Mouse (Mus musculus): ENCODE measurements around the gene Pacrg.

Gene Pacrg

GRCm38 (mm10) chr17:10740083-10740482 lies 100.0 kb downstream of the Pacrg start:
- DNase-seq (ENCODE audit: low spot score in 2 of 2), result no peak

GRCm38 (mm10) chr17:10737966-10738365 lies 102.1 kb downstream of the Pacrg start:
- DNase-seq (ENCODE audit: low spot score in 2 of 2), result no peak

GRCm38 (mm10) chr17:10734733-10735132 lies 105.4 kb downstream of the Pacrg start:
- no peak for DNase-seq (ENCODE audit: low spot score in 2 of 2)

- no peak for DNase-seq (ENCODE audit: low spot score in 2 of 2)
Measured at GRCm38 (mm10) chr17:10732303-10733048, 107.6 kb downstream of the Pacrg start.

- DNase-seq (ENCODE audit: low spot score in 2 of 2), result no peak
Measured at GRCm38 (mm10) chr17:10724853-10725252, 115.3 kb downstream of the Pacrg start.

- no peak for DNase-seq (ENCODE audit: low spot score in 2 of 2)
Measured at GRCm38 (mm10) chr17:10721562-10721961, 118.5 kb downstream of the Pacrg start.

GRCm38 (mm10) chr17:10717148-10717547 lies 123.0 kb downstream of the Pacrg start:
- no peak for DNase-seq (ENCODE audit: low spot score in 2 of 2)

- no peak for DNase-seq (ENCODE audit: low spot score in 2 of 2)
Measured at GRCm38 (mm10) chr17:10702781-10703180, 137.3 kb downstream of the Pacrg start.

GRCm38 (mm10) chr17:10698041-10698440 lies 142.1 kb downstream of the Pacrg start:
- no peak for DNase-seq (ENCODE audit: low spot score in 2 of 2)

- DNase-seq (ENCODE audit: low spot score in 2 of 2), result no peak
Measured at GRCm38 (mm10) chr17:10695421-10695820, 144.7 kb downstream of the Pacrg start.

- no peak for DNase-seq (ENCODE audit: low spot score in 2 of 2)
Measured at GRCm38 (mm10) chr17:10677098-10677497, 163.0 kb downstream of the Pacrg start.

- DNase-seq (ENCODE audit: low spot score in 2 of 2), result no peak
Measured at GRCm38 (mm10) chr17:10675536-10675935, 164.6 kb downstream of the Pacrg start.

- DNase-seq (ENCODE audit: low spot score in 2 of 2), result no peak
Measured at GRCm38 (mm10) chr17:10675048-10675447, 165.1 kb downstream of the Pacrg start.

GRCm38 (mm10) chr17:10661294-10661693 lies 178.8 kb downstream of the Pacrg start:
- no peak for DNase-seq (ENCODE audit: low spot score in 2 of 2)

- DNase-seq (ENCODE audit: low spot score in 2 of 2), result no peak
Measured at GRCm38 (mm10) chr17:10643604-10644003, 196.5 kb downstream of the Pacrg start.

GRCm38 (mm10) chr17:10639816-10640215 lies 200.3 kb downstream of the Pacrg start:
- DNase-seq (ENCODE audit: low spot score in 2 of 2), result no peak

GRCm38 (mm10) chr17:10635955-10636470 lies 204.1 kb downstream of the Pacrg start:
- DNase-seq (ENCODE audit: low spot score in 2 of 2), result no peak

- DNase-seq (ENCODE audit: low spot score in 2 of 2), result no peak
Measured at GRCm38 (mm10) chr17:10635470-10635869, 204.6 kb downstream of the Pacrg start.

- DNase-seq (ENCODE audit: low spot score in 2 of 2), result no peak
Measured at GRCm38 (mm10) chr17:10635046-10635445, 205.1 kb downstream of the Pacrg start.

- no peak for DNase-seq (ENCODE audit: low spot score in 2 of 2)
Measured at GRCm38 (mm10) chr17:10633769-10634168, 206.3 kb downstream of the Pacrg start.

GRCm38 (mm10) chr17:10628240-10628639 lies 211.9 kb downstream of the Pacrg start:
- no peak for DNase-seq (ENCODE audit: low spot score in 2 of 2)

- DNase-seq (ENCODE audit: low spot score in 2 of 2), result no peak
Measured at GRCm38 (mm10) chr17:10627476-10627875, 212.6 kb downstream of the Pacrg start.

- DNase-seq (ENCODE audit: low spot score in 2 of 2), result no peak
Measured at GRCm38 (mm10) chr17:10626299-10627095, 213.6 kb downstream of the Pacrg start.
